ENCODE assay signal across 13 mouse cellular contexts in genomic region chr8:121316009-121316408, GRCm38 (mm10).
DNase-seq lines count a peak whose midpoint lies in the region; ATAC-seq and TF ChIP-seq lines count a peak whose summit lies in the region.
"Had no signal": no experiment of that assay in that cellular context is flagged by ENCODE, and none has a peak within 500 bp of the region (broad histone marks: within the 10 kb centered on the region; RNA-seq: fewer than 3 reads in every experiment).

No protein-coding gene starts in this region.

- peaks cover 31% of the 10 kb centered on the region for H3K4me1 ChIP-seq in kidney, embryonic 16.5 days (ENCODE audit: insufficient read depth, low read length)
- H3K4me1 ChIP-seq in stomach, embryonic 14.5 days (ENCODE audit: control insufficient read depth, insufficient read depth, low read length) = peaks cover 15% of the 10 kb centered on the region
- H3K4me1 ChIP-seq in stomach, postnatal 0 days (replicated peaks; ENCODE audit: control insufficient read depth, insufficient read depth) = no peaks in the 10 kb centered on the region; the same call in 1 of the 2 replicates

- 0 out of 2 replicates have a peak overlapping the region, but pooled peaks have one; percentile 18 for H3K9ac ChIP-seq in kidney, embryonic 16.5 days (replicated peaks; ENCODE audit: low read length)
- H3K9ac ChIP-seq in stomach, embryonic 14.5 days (replicated peaks; ENCODE audit: low read depth, low read length) = 0 out of 2 replicates have a peak overlapping the region, but pooled peaks have one; percentile 1
- H3K9ac ChIP-seq in stomach, postnatal 0 days (ENCODE audit: low read length) = no peak overlapping the region
- H3K9ac ChIP-seq: hindbrain, embryonic 15.5 days; stomach, embryonic 15.5 days had no signal

- H3K27me3 ChIP-seq in kidney, embryonic 16.5 days (ENCODE audit: insufficient read depth, low read length) = no peaks in the 10 kb centered on the region
- no peaks in the 10 kb centered on the region for H3K27me3 ChIP-seq in stomach, embryonic 14.5 days (ENCODE audit: control insufficient read depth, insufficient read depth, low read length)
- H3K27me3 ChIP-seq in stomach, postnatal 0 days (ENCODE audit: control insufficient read depth, insufficient read depth, low read length) = no peaks in the 10 kb centered on the region
- H3K27me3 ChIP-seq: hindbrain, embryonic 15.5 days; stomach, embryonic 15.5 days had no signal

- TF ChIP-seq EP300 in stomach, postnatal 0 days (optimal IDR thresholded peaks at IDR 0.05) = no peak

- H3K27ac ChIP-seq in kidney, embryonic 16.5 days (ENCODE audit: low read length) = peak overlapping the region; percentile 74
- no peak overlapping the region for H3K27ac ChIP-seq in stomach, embryonic 14.5 days (ENCODE audit: low read length)
- no peak overlapping the region for H3K27ac ChIP-seq in stomach, postnatal 0 days (replicated peaks)
- H3K27ac ChIP-seq: gastrocnemius, adult 2 months; hindbrain, embryonic 15.5 days; stomach, embryonic 15.5 days had no signal

- 10% methylated on average over 18 of the region's 18 CpGs for WGBS in kidney, embryonic 16.5 days
- WGBS in stomach, embryonic 14.5 days = 12% methylated on average over 18 of the region's 18 CpGs
- 24% methylated on average over 18 of the region's 18 CpGs for WGBS in stomach, postnatal 0 days

- TF ChIP-seq CTCF in stomach, postnatal 0 days (IDR thresholded peaks at IDR 0.05; ENCODE audit: low read depth) = no peak

- no peaks in the 10 kb centered on the region for H3K36me3 ChIP-seq in kidney, embryonic 16.5 days (ENCODE audit: insufficient read depth, low read length)
- H3K36me3 ChIP-seq in stomach, embryonic 14.5 days (ENCODE audit: control insufficient read depth, insufficient read depth, low read length) = no peaks in the 10 kb centered on the region
- H3K36me3 ChIP-seq in stomach, postnatal 0 days (ENCODE audit: control insufficient read depth, insufficient read depth, low read length) = no peaks in the 10 kb centered on the region
- H3K36me3 ChIP-seq: hindbrain, embryonic 15.5 days; stomach, embryonic 15.5 days had no signal

- peak; percentile 36 for ATAC-seq in kidney, embryonic 16.5 days (ENCODE audit: low FRiP score, low TSS enrichment)
- no peak for ATAC-seq in stomach, embryonic 14.5 days (ENCODE audit: insufficient number of reproducible peaks, insufficient read depth, low FRiP score, low read depth)
- ATAC-seq in stomach, postnatal 0 days (ENCODE audit: low FRiP score, low TSS enrichment) = no peak

- H3K9me3 ChIP-seq in kidney, embryonic 16.5 days (ENCODE audit: low read length) = no peaks in the 10 kb centered on the region
- H3K9me3 ChIP-seq in stomach, embryonic 14.5 days (ENCODE audit: control insufficient read depth, low read depth, low read length) = no peaks in the 10 kb centered on the region
- H3K9me3 ChIP-seq in stomach, postnatal 0 days (ENCODE audit: control insufficient read depth, low read length) = no peaks in the 10 kb centered on the region
- H3K9me3 ChIP-seq: hindbrain, embryonic 15.5 days; stomach, embryonic 15.5 days had no signal

- H3K4me3 ChIP-seq in kidney, embryonic 16.5 days (ENCODE audit: low read length) = no peak overlapping the region
- no peak overlapping the region for H3K4me3 ChIP-seq in stomach, embryonic 14.5 days (ENCODE audit: low read depth, low read length)
- no peak overlapping the region for H3K4me3 ChIP-seq in stomach, postnatal 0 days (ENCODE audit: low read depth, low read length)
- H3K4me3 ChIP-seq: gastrocnemius, adult 2 months; hindbrain, embryonic 15.5 days; stomach, embryonic 15.5 days had no signal

- no peak overlapping the region for H3K4me2 ChIP-seq in kidney, embryonic 16.5 days (replicated peaks; ENCODE audit: low read depth, low read length)
- no peak overlapping the region for H3K4me2 ChIP-seq in stomach, embryonic 14.5 days (replicated peaks; ENCODE audit: low read depth, low read length)
- H3K4me2 ChIP-seq in stomach, postnatal 0 days (replicated peaks; ENCODE audit: low read depth) = no peak overlapping the region
- H3K4me2 ChIP-seq: hindbrain, embryonic 15.5 days; stomach, embryonic 15.5 days had no signal

- DNase-seq in adrenal gland, postnatal 14 days = peak; percentile 22
- no peak for DNase-seq in adrenal gland, adult 8-10 months
- no peak for DNase-seq in kidney, adult 11 months
- no peak for DNase-seq in stomach, postnatal 0 days (ENCODE audit: low spot score)
- DNase-seq in yolk sac, embryonic 10.5 days (ENCODE audit: low spot score) = peak; percentile 62
- DNase-seq in layer of hippocampus, postnatal 36 days = no peak
- DNase-seq: adrenal gland, postnatal 10 days; gastrocnemius, adult 2 months; right cerebral cortex, postnatal 4 days had no signal

Comparison
In these comparisons a context has a peak if more than half of its experiments do, and no peak if none do; other contexts are left out.
1. DNase-seq: peak in adrenal gland, postnatal 14 days (single experiment) and yolk sac, embryonic 10.5 days (single experiment); none in adrenal gland, adult 8-10 months (single experiment), kidney, adult 11 months (single experiment), stomach, postnatal 0 days (single experiment) and layer of hippocampus, postnatal 36 days (0 of 2).